Mouse (Mus musculus) embryonic fibroblast, embryonic 13.5 days (primary cell): ENCODE results near the gene Tedc2.

Source experiments
- CTCF ChIP-seq: IDR thresholded peaks from 2 replicates; pipeline ENCODE4 v1.5.1; 2011; ENCODE audit warnings: mild to moderate bottlenecking, control low read depth, low read length, moderate library complexity, borderline replicate concordance; ENCODE audit not compliant: insufficient read depth
- POLR2A ChIP-seq: IDR thresholded peaks from 2 replicates; pipeline ENCODE4 v1.6.1; 2011; ENCODE audit warnings: low read depth, mild to moderate bottlenecking, control low read depth, low read length, moderate library complexity

GRCm38 (mm10) chr17:24213186-24213585 lies 7.5 kb downstream of the Tedc2 start:
- TF ChIP-seq CTCF (no peak), POLR2A (no peak)
